Mouse (Mus musculus): ENCODE measurements at regions not wholly inside any gene's neighbourhood (a gene's known extent, or its start where the extent isn't known, plus 50 kb on each side); places are given as distances from the start of the nearest gene placed in this dataset.

GRCm38 (mm10) chr14:100955806-100956436 lies 244.2 kb downstream of the Prr30 start:
- TF ChIP-seq CTCF (IDR thresholded peaks at IDR 0.05; ENCODE audit: low read depth) (no peak), EP300 (IDR thresholded peaks at IDR 0.05; ENCODE audit: low read depth) (no peak)
